Mouse (Mus musculus) lung, adult 2 months (tissue): ENCODE data around the gene H60b.

ENCODE experiments used
- CTCF ChIP-seq: fragments of 200-500 bp; IDR thresholded peaks from 2 replicates; pipeline ENCODE4 v1.5.1; 2011; ENCODE audit warnings: mild to moderate bottlenecking, low read length, control low read depth; ENCODE audit not compliant: insufficient read depth
- POLR2A ChIP-seq: fragments of 200-500 bp; IDR thresholded peaks from 2 replicates; pipeline ENCODE4 v1.6.1; 2011; ENCODE audit warnings: low read depth, mild to moderate bottlenecking, control low read depth, low read length, borderline replicate concordance; ENCODE audit errors: extremely low read depth

GRCm38 (mm10) chr10:22265060-22265459, 106.7 kb downstream of the H60b start:
- TF ChIP-seq CTCF = no peak
- no peak for TF ChIP-seq POLR2A
